Mouse (Mus musculus) liver, postnatal 0 days (tissue): ENCODE measurements at regions not wholly inside any gene's neighbourhood (a gene's known extent, or its start where the extent isn't known, plus 50 kb on each side); places are given as distances from the start of the nearest gene placed in this dataset.

ENCODE experiments used
- CTCF ChIP-seq: sonication (generic); IDR thresholded peaks from 2 replicates; pipeline ENCODE4 v1.5.1; 2016; ENCODE audit warnings: antibody characterized with exemption, low read depth
- EP300 ChIP-seq: IDR thresholded peaks from 2 replicates; pipeline ENCODE4 v1.6.1; 2016; ENCODE audit warnings: antibody characterized with exemption, low read depth, mild to moderate bottlenecking

DNA sequence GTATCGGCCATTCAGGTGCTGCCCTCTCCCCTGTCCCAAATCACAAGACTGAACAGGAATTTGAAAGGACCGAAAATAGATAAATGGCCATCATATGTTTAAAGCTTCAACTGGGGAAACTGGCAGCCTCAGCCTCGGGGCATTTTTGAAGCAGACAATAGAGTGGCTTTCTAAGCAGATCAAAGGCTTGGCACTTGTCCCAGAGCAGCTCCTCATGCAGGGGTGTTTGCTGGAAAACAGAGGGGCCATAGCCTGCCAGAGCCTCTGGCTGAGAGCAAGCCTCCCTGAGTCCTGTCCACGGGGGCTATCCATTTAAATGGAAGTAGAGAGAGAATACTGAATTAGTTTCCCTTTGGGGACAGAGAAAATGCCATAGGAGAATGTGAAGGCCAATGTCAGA, 77.5 kb upstream of the Ntm start:
- no peak for TF ChIP-seq CTCF
- TF ChIP-seq EP300 = no peak
